Mouse (Mus musculus) layer of hippocampus, adult 8-10 months (tissue): ENCODE data around the gene Gabrb3. TPM values are rescaled to one million over a fixed set of nuclear protein-coding genes. Genes with fewer than 3 reads are reported as not detected.

Experiments
- DNase-seq, 2 experiments: peaks; one replicate each; pipeline ENCODE4 v3.0.0; 2022; ENCODE audit warnings: low spot score in 2 of 2
- total RNA-seq, 4 experiments: library from RNA; stranded (reverse); gene quantifications; 2 replicates each; pipeline ENCODE4 v1.2.4; 2022

Gabrb3 gene
- total RNA-seq, 4 experiments from 2014 or later = 211 to 252 (median 245) TPM

DNA sequence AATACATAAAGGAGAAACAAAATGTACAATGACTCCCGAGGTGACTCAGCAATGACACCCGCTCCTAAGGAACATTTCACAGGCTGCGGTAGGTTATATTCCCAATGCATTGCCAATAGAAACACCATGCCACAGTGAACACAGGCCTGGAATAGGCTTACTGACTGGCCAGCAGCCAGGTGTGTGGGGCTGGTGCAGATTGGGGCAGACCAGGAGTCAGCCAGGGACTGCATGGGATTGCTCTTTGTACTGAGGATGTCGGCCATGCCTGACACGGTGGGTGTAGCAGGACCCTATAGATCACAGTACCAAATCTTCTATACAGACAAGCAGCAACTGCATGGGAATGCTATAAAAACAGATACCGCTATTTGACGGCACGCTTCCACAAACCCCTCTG, 110.5 kb downstream of the Gabrb3 start:
- DNase-seq = no peak

DNA sequence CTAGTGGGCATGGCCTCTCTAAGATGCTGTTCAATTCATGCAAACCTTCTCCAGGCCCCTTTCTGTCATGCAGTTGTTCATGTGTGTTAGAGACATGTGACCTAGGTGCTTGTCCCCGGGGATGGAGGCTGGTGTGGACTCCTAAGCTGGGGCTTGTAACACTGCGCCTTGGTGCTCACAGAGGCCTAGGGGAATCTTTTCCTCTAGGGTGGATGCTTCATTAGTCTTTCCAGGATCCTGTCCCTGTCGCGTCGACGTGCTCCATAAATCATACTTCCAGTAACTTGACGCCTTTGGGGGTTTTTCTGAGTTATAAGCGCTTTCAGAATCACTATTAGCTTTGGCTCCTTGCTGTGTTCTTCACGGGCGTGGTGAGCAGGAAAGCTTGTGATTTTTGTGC, 113.2 kb downstream of the Gabrb3 start:
- DNase-seq = no peak

DNA sequence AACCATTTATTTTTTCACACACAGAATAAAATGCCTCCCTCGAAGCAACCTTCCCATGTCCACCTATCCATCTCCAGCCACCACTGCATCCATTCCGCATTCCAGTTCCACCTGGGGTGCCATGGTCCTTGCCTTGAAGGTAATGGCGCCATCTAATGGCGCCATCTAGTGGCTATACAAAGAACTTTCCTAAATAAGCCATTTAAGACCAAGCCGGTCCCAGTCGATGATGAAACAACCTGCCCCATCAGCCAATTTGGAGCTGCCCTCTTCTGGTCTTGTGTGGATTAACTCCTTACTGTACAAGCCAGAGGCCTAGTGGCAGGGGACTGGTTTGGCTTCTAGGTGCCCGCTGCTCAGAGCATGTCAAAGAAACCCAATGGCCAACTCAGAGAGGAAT, 119.1 kb downstream of the Gabrb3 start:
- no peak for DNase-seq

DNA sequence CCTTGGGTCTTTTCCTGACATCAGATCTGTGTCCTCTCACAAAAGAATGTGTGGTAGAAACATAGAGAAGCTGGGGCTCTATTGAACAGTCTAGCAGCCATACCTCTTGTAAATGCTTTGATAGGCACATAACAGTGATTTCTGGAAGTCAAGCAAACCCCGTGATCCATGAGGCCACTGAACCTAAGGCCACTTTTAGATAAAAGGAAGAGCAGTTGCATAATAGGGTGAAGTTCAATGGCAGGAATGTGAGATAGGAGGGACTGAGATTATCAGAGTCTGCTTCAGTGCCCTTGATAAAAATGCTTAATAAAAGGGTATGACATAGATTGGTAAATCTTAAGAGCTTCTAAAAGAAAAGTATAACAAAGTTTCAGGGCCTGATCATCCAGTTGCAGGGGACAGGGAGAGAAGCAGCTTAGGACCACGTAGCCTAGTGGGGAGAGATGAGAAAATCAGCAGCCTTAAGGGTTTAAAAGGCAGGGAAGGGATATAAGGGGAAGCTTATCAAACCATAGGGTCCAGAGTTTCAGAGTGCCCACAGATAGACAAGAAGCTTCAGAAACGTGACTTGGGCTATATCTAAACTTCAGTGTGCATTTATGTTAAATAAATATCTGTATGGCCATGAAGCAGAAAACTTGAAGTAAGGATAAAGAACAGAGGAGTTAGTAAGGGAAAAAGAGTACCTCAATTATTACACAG, 141.4 kb downstream of the Gabrb3 start:
- no peak for DNase-seq

GRCm38 (mm10) chr7:57564403-57564802, 144.9 kb downstream of the Gabrb3 start:
- no peak for DNase-seq

GRCm38 (mm10) chr7:57590451-57591248, 171.2 kb downstream of the Gabrb3 start:
- DNase-seq = peak; percentile 37 to 66

- DNase-seq = no peak
These were observed 171.7 kb downstream of the Gabrb3 start for GRCm38 (mm10) chr7:57591249-57591577.

DNA sequence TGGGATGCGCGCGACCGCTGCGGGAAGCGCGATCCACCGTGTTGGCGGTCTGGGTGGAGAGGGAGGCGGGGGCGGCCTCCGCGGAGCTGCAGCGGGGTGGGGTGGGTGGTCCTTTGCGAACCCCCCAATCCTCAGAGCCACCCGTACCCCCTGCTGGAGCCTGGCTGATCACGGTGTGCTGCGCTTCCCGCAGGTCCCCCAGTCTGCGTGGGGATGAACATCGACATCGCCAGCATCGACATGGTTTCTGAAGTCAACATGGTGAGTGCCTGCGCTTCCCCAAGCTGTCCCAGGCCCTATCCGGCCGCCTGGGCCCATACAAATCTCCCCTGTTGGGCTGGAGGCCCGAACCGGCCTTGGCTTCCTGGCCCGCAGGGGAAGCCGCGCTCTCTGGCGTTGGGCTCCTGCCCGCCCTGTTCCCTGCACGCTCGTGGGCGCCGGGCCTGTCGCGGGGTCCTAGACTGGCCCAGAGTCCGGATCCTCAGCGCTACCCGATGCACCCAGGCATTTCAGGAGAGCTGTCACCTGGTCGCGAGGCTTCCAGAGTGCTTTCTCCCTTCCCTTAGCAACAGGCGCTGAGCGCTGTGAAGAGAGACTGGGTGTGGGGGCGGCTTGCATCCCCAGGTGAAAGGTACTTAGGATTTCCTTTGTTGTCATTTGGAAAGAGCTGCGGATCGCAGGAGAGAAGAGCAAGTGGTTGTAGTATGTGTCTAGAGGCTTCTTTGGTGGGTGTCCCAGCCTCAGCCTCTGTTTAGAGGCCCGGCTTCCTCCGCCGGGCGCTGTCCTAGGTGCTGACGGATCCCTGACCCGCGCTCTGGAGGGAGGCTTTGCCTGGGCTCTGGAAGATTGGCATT, 172.3 kb downstream of the Gabrb3 start:
- DNase-seq = peak in 1 of 2 experiments; percentile 26

DNA sequence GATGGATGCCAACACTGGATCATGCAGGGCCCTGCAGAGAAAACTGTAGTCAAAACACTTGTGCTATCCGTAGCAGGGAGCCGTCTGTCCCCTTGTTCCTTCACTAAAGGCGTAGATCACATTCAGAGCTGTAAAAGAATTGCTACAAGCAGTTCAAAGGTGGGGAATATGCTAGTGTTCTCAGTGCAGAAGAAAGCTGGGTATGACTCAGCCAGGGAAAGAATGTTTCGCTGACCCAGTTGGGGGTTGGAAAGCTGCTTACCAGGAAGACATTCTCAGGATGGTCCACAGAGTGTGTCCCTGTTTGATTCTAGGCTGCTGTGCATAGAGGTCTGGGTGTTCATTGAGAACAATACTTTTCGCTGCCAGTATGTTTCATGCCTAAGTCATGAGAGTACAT, 177.8 kb downstream of the Gabrb3 start:
- DNase-seq = no peak

DNA sequence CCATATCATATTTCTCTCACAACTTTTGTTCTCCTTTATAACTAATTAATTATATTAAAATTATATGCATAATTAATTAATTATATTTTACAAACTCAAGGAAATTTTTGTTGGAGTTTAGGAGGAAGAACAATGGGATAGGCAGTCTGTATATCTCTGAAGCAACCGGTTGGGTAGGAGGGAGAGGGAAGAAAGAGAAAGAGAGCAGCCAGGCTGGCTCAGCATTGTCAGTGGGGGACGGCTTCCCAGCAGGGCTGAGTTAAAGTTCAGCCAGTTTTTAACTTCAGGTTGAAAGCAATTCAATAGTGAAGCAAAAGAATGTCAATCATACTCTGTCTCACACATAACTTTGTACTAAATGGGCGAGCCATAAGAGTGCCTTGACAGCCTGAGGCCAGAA, 199.2 kb downstream of the Gabrb3 start:
- DNase-seq = no peak

DNA sequence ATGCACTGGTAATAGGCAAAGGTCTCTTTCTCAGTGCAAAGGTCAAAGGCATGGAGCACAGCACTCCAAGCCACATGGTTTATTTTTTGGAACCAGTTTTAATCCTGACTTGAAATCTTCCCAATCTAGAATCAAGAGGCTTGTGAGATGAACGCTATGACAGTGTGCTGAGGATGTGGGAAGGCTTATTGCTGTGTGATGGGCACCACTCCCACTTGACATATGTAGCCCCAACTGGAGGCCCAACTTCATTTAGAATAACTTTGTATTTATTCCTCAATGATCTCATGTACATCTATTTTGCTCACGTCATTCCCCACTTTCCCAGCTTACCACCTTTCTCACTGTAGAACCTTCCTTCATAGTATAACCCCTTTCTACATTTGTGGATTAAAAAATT, 200.5 kb downstream of the Gabrb3 start:
- peak in 1 of 2 experiments; percentile 22 for DNase-seq

- DNase-seq = no peak
These were observed 204.2 kb downstream of the Gabrb3 start for GRCm38 (mm10) chr7:57623718-57624117.

DNA sequence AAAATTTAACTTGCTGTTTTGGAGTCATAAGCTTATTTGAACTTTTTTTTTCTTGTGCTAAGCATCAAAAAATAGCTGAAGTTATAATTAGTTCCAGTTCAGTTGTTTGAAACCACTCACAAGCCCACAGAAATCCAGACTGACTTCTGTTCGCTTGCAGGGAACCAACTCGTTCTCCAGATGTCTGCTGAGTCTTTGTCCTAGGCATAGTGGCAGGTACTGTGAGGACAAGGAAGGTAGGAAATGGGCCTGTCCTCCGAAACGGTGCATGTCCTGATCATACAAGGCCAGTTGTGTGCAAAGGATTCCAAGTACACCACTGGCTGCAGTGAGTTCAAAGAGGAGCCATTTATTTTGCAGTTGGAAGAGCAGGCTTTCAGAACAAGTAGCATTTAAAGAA, 215.5 kb downstream of the Gabrb3 start:
- peak in 1 of 2 experiments; percentile 21 for DNase-seq

DNA sequence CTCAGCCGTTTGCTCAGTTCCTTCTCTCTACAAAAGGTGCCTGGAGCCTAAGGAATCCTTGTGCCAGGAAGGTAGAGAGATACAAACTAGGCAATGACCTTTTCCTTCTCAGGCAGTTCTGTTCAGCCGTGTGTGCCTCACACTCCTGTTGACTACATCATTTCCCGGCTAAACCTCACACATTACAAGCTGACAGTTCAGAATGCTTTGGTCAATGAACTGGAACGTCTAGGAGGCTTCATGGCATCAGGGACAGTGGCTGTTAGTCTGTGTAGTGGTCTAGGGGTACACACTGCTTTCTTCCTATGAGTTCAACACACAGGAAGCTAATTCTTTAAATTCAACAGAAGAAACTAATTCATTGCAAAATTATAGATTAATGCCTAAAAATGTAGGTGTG, 216.2 kb downstream of the Gabrb3 start:
- no peak for DNase-seq

DNA sequence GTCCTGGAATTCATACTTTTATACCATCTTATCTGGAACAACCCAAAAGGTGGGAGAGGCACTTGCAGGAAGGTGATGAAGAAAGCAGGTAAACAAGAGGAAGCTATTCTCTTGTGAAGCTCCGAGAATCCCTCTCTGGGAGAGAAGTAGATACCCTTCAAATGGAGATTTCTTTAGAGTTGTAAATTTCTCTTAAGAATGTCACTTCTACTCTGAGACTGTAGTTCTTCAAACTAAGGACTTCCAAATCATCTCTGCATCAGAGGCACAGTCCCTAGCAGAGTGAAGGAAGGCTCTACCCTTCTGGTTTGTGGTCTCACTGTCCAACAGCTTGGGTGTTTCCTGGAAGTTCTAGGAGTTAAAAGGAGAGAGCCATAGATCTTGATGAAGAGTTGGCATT, 221.3 kb downstream of the Gabrb3 start:
- no peak for DNase-seq

DNA sequence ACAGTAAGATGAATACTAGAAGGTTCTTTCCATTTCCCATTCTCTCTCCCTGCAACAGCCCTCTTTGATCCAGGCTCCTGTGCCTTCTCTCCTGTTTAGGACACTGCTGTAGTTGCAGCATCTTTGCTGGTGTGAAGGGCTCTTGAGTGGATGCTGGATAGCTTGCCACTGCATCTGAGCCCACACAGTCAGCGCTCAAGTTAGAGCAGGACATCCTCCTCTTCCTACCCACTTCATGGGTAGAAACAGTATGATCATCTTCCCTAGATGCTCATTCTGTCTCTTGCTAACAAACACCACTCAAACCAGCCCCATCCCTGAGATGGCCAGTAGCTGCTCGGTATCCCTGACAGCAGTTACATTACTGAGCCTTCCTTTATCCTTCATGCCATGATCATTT, 227.9 kb downstream of the Gabrb3 start:
- DNase-seq = no peak

- peak; percentile 76 to 80 for DNase-seq
These were observed 228.8 kb downstream of the Gabrb3 start for GRCm38 (mm10) chr7:57648136-57648755.

- DNase-seq = no peak
These were observed 257.9 kb downstream of the Gabrb3 start for GRCm38 (mm10) chr7:57677352-57677751.

- DNase-seq = no peak
These were observed 270.3 kb downstream of the Gabrb3 start for GRCm38 (mm10) chr7:57689836-57690235.

DNA sequence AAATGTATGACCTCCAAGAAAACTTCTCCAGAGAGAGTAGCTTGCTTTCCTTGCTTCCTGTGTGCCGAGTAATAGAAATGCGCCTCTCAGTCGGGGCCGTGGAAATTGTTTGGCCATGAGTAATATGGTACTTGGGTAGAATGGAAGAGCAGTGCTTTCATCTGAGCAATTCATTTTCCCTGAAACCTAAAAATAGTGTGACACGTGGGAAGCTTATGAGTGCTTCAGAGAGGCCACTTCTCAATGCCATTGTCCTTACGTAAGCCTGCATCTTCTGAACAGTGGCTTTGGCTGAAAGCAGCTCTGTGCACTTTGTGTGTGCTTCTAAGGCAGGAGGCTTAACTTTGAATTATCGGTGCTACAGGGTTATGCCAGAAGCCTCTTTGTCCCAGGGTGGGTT, 280.9 kb downstream of the Gabrb3 start:
- DNase-seq = no peak

DNA sequence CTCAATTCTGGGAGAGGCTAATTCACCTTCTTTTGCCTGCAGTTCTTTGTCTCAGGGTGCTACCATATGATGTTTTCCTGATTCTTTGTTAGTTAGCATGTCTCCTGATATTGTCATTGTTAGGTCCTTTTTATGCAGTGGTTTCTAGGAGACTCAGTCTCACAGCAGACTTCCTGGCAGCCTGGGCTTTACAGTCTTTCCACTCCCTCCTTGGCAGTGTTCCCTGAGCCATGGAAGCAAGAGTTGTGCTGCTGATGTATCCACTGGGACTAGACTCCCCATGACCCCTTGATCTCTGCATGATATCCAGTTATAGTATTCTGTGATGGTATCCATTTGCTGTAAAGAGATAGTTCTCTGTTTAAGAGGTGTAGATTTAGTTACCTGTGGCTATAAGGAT, 281.6 kb downstream of the Gabrb3 start:
- no peak for DNase-seq

DNA sequence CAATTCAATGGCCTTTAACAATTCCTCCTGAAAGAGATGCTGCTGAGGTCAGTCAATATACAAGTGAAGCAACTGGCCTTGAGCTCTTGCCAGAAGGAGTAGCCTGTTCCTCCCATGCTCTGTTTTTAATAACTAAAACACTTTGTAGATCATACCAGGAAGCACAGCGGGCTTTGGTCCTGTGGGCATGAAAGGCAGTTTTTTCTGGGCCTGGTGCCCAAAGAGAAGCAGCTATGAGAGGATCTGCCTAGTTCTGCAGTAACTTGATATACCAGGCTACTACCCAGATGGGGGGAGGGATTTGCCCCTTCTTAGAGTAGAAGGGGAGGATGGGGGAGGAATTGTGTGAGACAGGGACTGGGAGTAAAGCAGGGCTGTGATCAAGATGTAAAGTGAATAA, 284.1 kb downstream of the Gabrb3 start:
- peak in 1 of 2 experiments; percentile 38 for DNase-seq
